Mouse (Mus musculus) CD4-positive, CD25-positive, alpha-beta regulatory T cell, adult 2 months (primary cell): ENCODE data around the gene Pate3.
"Not testable (repeated sequence)": the region's sequence is repeated elsewhere in the genome, so short reads cannot be mapped to it uniquely, and the experiment has no call there.

ENCODE experiments used
- DNase-seq: peaks from one replicate; pipeline ENCODE4 v3.0.0-alpha.2; 2012; ENCODE audit warnings: low read depth, low spot score

Pate3 gene

DNA sequence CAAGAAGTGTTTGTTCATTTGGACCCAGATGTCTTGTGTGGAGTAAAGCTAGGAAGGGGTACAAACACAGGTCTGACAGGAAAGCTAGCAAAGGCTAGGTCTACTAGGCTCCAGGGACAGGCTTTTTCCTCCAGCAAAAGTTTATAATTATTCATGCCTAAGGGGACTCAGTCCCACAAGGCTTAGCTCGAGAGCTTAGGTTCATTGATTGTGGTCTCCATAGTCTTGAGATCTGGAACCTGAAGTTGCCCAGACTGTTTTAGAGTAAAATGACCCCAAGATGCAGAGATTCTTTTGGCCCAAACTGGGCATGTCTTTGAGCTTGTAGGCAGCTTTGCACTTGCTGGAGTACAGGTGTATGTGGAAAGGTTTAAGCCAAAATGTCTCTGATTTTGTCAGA is at the start of gene Pate3:
Gene Pate3, minus strand, starts transcription at position 101 of the 400 bp plus-strand sequence.
- DNase-seq, result no peak

- DNase-seq, result no peak
These were observed 43.9 kb upstream of the Pate3 start for GRCm38 (mm10) chr9:35691924-35692323.

GRCm38 (mm10) chr9:35687013-35687412 is 39.0 kb upstream of the Pate3 start, which contains the start of gene Pate1:
TSS of gene Pate1 (minus strand) at chr9:35687390.
- DNase-seq, result no peak

DNA sequence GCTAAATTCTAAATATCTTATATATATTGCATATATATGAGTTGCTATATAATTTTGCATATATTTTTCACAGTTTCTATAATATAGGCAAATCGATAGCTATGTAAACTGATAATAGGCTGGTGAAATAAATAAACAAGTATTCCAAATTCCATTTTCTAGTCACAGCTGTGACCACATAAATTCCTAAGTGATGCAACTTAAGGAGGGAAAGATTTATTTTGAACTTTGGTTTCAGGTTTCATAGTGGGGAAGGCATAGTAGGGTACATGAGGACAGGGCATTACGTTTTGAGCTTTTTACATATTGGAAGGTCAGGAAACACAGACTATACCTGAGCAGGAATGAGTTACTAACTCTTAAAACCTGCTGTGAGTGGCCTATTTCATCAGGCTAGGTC is 25.6 kb upstream of the Pate3 start:
- DNase-seq, result no peak

- no peak for DNase-seq
These were observed 15.0 kb downstream of the Pate3 start for GRCm38 (mm10) chr9:35632981-35633380.

GRCm38 (mm10) chr9:35616784-35617183 is 31.2 kb downstream of the Pate3 start:
- DNase-seq, result not testable (repeated sequence)

GRCm38 (mm10) chr9:35614005-35614404 is 34.0 kb downstream of the Pate3 start:
- DNase-seq, result no peak

GRCm38 (mm10) chr9:35611841-35612240 is 36.2 kb downstream of the Pate3 start, which contains the start of gene Pate4:
TSS of gene Pate4 (minus strand) at chr9:35611941.
- no peak for DNase-seq

GRCm38 (mm10) chr9:35607647-35608405 is 40.2 kb downstream of the Pate3 start:
- no peak for DNase-seq
